Mouse (Mus musculus) heart, embryonic 10.5 days (tissue): Measurements from ENCODE around the gene Tmem161a. TPM values are rescaled to one million over a fixed set of nuclear protein-coding genes. Genes with fewer than 3 reads are reported as not detected.

Experiments
- DNase-seq: peaks from one replicate; pipeline ENCODE4 v3.0.0-alpha.2; 2017; ENCODE audit warnings: low spot score
- H3K27ac ChIP-seq: fragments of 300-500 bp; sonication (generic); 2 replicates; pipeline ENCODE4 v1.5.1; 2016; ENCODE audit warnings: mild to moderate bottlenecking
- H3K27me3 ChIP-seq: fragments of 300-500 bp; sonication (generic); 2 replicates; pipeline ENCODE4 v1.6.1; 2016; ENCODE audit warnings: mild to moderate bottlenecking; ENCODE audit not compliant: poor library complexity, insufficient read depth, severe bottlenecking
- H3K36me3 ChIP-seq: fragments of 300-500 bp; sonication (generic); 2 replicates; pipeline ENCODE4 v1.6.1; 2016; ENCODE audit warnings: mild to moderate bottlenecking, moderate library complexity
- H3K4me1 ChIP-seq: fragments of 300-500 bp; sonication (generic); 2 replicates; pipeline ENCODE4 v1.6.1; 2016; ENCODE audit warnings: mild to moderate bottlenecking
- H3K4me3 ChIP-seq: fragments of 300-500 bp; sonication (generic); 2 replicates; pipeline ENCODE4 v1.5.1; 2016; ENCODE audit warnings: mild to moderate bottlenecking, moderate library complexity
- H3K9me3 ChIP-seq: fragments of 300-500 bp; sonication (generic); 2 replicates; pipeline ENCODE4 v1.6.1; 2016; ENCODE audit warnings: mild to moderate bottlenecking, moderate library complexity
- WGBS: fragments of 180-500 bp; shearing (Covaris S2); methylation state at CpG from one replicate; pipeline ENCODE4 v1.1.7; 2016; 5-methylcytosine and 5-hydroxymethylcytosine counted together
- polyA plus RNA-seq: library from polyadenylated mRNA; unstranded; fragments of >200 nt; fragmentation: Nextera tagmentation; extraction: Ambion mirVana; gene quantifications from 2 replicates; pipeline ENCODE4 v1.2.1, GENCODE M21; 2016

Gene Tmem161a
- polyA plus RNA-seq, 1 experiment from 2014 or later = 93.9 TPM

DNA sequence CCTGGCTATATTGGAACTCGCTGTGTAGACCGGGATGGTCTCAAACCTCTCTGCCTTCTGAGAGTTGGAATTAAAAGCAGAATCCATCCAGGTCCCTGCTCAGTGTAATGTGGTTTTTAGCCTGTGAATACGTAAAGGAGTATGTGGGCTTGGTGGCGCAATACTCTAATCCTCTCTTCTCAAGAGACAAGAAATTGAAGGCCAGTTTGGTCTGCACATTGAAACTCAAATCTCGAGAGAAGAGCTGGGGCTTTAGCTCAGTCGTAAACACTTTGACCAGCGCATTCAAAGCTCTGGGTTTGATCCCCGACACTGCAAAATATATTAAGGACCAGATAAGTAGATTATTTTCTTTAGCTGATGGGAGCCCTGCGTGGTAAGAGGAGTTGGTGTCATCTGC lies 32.2 kb upstream of the Tmem161a start:
- no peaks in the 10 kb centered on the region for H3K27me3 ChIP-seq
- no peaks in the 10 kb centered on the region for H3K9me3 ChIP-seq
- WGBS = 12% methylated on average over 9 of the region's 9 CpGs
- peaks cover 50% of the 10 kb centered on the region for H3K36me3 ChIP-seq
- H3K4me1 ChIP-seq = peaks cover 23% of the 10 kb centered on the region
- DNase-seq = no peak
- peak overlapping the region; percentile 88 for H3K27ac ChIP-seq
- H3K4me3 ChIP-seq = peak overlapping the region; percentile 91

DNA sequence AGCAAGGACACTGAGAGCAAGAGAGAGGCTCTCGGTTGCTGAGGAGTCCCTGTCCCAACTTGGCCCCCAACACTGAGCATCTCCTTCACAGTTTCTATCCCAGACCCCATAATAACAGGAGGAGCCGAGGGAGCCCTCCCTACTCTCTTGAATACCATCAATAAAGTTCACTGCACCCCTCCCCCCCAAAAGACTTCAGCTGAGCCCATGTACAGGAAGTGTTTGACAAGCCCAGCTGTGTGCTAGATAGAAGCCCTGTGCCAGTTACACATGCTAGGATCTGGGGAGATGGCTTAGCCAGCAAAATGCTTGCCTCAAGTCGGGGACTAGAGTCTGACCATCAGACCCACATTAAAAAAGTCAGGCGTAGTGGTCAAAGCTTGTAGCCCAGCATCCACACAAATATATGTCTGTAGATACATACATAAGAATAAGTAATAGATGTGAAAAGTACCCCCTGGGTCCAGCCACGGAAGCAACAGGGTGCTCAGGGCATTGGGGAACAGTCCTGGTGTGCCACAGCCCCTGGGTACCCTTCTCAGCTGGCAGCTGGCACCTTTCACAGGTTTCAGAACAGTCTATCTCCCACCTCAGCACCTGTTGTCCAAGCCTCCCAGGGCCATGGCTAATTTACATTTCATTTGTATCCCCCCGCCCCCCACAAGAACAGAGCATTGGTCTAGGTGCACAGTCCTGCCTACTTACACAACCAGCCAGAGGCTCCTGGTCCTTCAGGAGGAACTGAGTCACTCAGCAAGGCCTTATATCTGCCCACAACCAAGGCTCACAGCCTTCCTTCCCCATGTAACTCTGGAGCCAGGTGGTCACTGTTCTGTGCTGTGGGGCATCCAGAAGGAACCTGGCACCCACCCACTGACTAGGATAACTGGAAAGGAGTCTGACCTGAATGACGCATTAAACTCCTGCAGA lies 24.2 kb upstream of the Tmem161a start:
- DNase-seq = no peak
- no peak overlapping the region for H3K27ac ChIP-seq
- 89% methylated on average over 7 of the region's 7 CpGs for WGBS
- H3K4me3 ChIP-seq = no peak overlapping the region
- peaks cover 17% of the 10 kb centered on the region for H3K4me1 ChIP-seq
- peaks cover 27% of the 10 kb centered on the region for H3K27me3 ChIP-seq
- H3K9me3 ChIP-seq = no peaks in the 10 kb centered on the region
- H3K36me3 ChIP-seq = peaks cover 42% of the 10 kb centered on the region

DNA sequence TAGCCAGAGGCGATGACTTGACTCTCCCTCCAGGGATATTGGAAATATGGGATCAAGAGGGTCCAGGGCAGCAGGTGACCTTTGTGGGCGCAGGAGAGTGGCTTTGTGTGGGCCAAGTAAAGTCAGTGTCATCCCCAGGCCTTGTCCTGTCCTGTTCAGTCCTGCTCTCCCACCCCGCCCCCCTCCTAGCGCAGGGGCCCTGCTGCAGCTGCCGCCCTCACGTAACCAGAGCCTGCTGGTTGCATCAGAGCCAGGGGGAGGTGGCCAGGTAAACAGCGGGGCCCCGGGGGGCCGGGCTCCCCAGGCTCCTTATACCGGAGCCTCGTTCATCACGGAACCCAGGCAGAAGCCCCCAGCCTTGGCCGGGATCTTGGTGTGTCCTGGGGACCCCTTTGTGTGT lies 22.0 kb upstream of the Tmem161a start:
- H3K27me3 ChIP-seq = peaks cover 40% of the 10 kb centered on the region

DNA sequence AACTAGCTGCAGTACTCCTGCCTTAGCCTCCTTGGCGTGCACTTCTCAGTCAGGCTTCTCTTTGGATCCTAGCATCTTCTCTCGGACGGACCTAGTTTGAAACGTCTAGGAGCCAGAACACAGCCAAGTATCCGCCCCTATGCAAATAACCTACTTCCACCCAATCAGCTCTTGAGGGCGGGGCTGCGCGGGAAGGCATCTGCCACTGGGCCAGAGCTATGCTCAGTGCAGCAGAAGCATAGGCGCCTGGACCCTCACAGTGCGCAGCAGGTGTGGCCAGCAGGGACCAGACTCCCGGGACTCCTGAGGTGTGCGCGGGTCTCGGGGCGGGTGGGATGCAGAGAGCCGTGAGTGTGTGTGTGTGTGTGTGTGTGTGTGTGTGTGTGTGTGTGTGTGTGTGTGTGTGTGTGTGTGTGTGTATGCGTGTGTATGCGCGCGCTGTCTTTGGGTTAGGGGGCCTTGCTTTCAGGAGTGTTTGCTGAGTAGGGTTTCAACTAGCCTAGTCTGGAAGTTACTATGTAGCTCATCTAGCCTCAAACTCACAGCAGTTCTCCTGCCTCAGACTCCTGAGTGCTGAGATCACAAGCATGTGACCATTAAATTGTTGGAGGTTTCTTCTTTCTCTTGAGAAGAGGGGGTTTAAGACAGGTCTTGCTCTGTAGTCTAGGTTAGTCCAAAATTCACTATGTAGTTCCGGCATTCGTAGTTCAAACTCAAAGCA lies 19.5 kb upstream of the Tmem161a start:
- DNase-seq = peak; percentile 96
- H3K4me3 ChIP-seq = peak overlapping the region; percentile 41
- H3K27ac ChIP-seq = 0 out of 2 replicates have a peak overlapping the region, but pooled peaks have one; percentile 6
- H3K36me3 ChIP-seq = no peaks in the 10 kb centered on the region
- peaks cover 21% of the 10 kb centered on the region for H3K4me1 ChIP-seq
- 18% methylated on average over 22 of the region's 22 CpGs for WGBS
- no peaks in the 10 kb centered on the region for H3K9me3 ChIP-seq
- peaks cover 66% of the 10 kb centered on the region for H3K27me3 ChIP-seq

More for the DNA sequence above, 22.0 kb upstream of the Tmem161a start:
- Histone ChIP-seq H3K4me1 (peaks cover 18% of the 10 kb centered on the region), H3K9me3 (no peaks in the 10 kb centered on the region), H3K36me3 (peaks cover 21% of the 10 kb centered on the region), H3K4me3 (peak overlapping the region; percentile 10; the same call in 1 of the 2 replicates), H3K27ac (peak overlapping the region; percentile 59; the same call in 1 of the 2 replicates)
- 19% methylated on average over 13 of the region's 13 CpGs for WGBS
- no peak for DNase-seq

DNA sequence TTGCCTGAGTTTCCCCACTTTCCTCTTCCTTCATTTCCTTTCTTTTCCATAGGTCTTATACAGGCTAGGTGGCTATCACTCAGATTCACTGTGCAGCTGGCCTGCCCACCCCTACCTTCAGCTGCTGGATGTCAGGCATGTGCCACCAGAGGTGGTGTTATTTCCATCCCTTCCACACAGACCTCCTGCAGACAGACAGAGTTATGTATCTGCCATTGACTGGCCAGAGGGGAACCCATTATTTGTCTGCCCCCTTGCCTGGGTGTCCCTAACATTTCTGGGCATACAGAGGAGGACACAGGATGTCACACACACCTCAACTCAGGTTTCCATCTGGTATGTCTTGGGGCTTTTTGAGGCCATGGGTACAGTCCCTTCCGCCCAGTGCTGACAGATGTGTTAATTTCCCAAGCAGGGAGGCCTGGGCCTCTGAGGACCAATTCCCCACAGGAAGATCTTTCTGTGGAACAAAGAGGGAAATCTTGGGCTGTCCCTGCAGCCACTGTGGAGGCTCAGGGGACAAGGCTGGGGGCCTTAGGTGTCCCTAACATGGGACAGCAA lies 14.8 kb upstream of the Tmem161a start:
- H3K27me3 ChIP-seq = peaks cover 60% of the 10 kb centered on the region
- no peaks in the 10 kb centered on the region for H3K9me3 ChIP-seq

DNA sequence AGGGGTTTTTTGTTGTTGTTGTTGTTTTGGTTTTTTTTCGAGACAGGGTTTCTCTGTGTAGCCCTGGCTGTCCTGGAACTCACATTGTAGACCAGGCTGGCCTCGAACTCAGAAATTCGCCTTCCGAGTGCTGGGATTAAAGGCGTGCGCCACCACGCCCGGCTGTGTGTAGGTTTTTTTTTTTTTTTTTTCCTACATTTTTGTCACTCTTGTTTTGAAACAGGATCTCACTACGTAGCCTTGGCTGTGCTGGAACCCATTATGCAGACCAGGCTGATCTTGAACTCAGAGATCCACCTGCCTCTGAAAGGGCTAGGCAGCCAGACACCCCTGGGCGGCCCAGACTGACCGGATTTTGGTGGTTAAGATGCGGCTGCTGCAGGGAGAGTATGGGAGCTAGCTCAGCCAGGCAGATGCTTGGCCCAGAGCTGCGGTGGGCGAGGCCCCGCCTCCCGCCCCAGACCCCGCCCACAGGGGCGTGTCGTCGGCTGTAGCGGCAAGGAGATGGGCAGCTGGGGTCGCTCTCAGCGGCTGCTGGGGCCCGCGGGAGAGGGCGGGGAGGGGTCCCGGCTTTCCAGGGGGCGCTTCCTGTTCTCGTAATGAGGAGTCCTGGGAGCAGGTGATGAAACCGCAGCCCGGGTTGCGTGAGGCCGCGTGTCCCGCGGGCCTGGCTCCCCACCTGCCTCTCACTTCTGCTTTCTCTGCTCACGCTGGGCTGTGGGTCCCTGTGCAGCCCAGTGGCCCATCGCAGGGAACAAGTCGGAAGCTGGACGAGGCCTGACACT lies 13.9 kb upstream of the Tmem161a start:
- WGBS = 10% methylated on average over 40 of the region's 40 CpGs
- no peaks in the 10 kb centered on the region for H3K36me3 ChIP-seq

More for the DNA sequence above, 14.8 kb upstream of the Tmem161a start:
- H3K4me3 ChIP-seq = no peak overlapping the region
- no peak for DNase-seq
- no peak overlapping the region; the same call in 1 of the 2 replicates for H3K27ac ChIP-seq
- H3K4me1 ChIP-seq = peaks cover 22% of the 10 kb centered on the region
- 89% methylated on average over 1 of the region's 1 CpGs for WGBS
- no peaks in the 10 kb centered on the region for H3K36me3 ChIP-seq

DNA sequence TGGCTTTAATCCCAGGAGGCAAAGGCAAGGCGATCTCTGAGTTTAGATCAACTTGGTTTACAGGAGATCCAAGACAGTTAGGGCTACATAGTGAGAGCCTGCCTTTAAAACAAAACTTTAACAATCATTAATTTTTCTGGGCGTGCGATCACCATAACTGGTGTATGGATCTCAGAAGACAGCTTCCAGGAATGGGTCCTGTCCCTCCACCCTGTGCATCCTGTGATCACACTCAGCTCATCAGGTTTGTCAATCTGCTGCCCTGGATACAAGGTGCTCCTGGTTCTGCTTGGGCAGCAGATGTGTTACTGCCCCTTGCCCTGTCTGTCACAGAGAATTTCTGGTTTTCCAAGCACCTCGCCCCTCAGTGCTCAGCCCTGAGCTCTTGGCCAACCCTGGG lies 12.9 kb upstream of the Tmem161a start:
- Histone ChIP-seq H3K4me3 (no peak overlapping the region), H3K9me3 (no peaks in the 10 kb centered on the region), H3K27ac (no peak overlapping the region), H3K27me3 (peaks cover 73% of the 10 kb centered on the region), H3K36me3 (no peaks in the 10 kb centered on the region), H3K4me1 (peaks cover 16% of the 10 kb centered on the region)
- DNase-seq = no peak
- WGBS = 81% methylated on average over 4 of the region's 4 CpGs

More for the DNA sequence above, 13.9 kb upstream of the Tmem161a start:
- Histone ChIP-seq H3K27ac (peak overlapping the region; percentile 53; the same call in 1 of the 2 replicates), H3K4me3 (peak overlapping the region; percentile 71), H3K9me3 (no peaks in the 10 kb centered on the region), H3K27me3 (peaks cover 66% of the 10 kb centered on the region), H3K4me1 (peaks cover 16% of the 10 kb centered on the region)
- peak; percentile 91 for DNase-seq

DNA sequence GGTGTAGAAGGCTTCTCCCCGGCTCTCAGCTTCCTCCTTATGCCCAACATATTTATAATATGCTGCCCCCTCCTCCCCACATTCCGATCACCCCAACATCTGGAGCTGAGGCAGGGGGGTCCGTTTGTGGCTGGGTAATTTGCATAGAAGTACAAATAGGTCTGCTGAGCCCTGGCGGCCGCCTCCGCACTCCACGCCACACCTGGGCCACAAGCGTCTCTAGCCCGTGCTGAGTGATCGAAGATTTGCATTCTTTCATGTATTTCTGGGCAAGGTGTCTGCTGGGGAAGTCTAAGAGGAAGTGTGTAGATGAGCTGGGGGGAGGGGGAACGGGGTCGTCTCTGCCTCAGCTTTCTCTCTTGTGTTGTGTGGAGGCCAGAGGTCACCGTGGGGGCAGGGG lies 12.1 kb upstream of the Tmem161a start:
- peaks cover 74% of the 10 kb centered on the region for H3K27me3 ChIP-seq
- no peak overlapping the region for H3K4me3 ChIP-seq
- 63% methylated on average over 13 of the region's 13 CpGs for WGBS

DNA sequence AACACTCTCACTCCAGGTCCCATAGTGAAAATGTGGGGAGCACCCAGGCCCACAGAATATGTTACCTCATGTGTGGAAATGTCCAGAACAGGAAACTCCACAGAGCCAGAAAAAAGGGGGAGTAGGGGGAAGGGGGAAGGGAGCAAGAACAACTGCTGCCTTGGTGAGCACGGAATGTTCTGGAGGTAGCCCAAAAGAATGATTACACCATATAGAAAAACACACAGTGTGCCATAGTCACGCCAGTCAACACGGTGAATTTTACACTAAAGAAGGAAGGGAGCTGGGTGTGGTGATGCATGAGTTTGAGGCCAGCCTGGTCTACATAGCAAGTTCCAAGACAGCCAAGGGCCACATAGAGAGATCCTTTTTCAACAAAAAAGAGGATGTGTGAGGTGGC lies 8.8 kb upstream of the Tmem161a start:
- H3K36me3 ChIP-seq = no peaks in the 10 kb centered on the region
- H3K27me3 ChIP-seq = peaks cover 79% of the 10 kb centered on the region
- peaks cover 33% of the 10 kb centered on the region for H3K4me1 ChIP-seq
- DNase-seq = no peak
- no peaks in the 10 kb centered on the region for H3K9me3 ChIP-seq
- H3K27ac ChIP-seq = no peak overlapping the region
- 87% methylated on average over 3 of the region's 3 CpGs for WGBS
- H3K4me3 ChIP-seq = no peak overlapping the region

More for the DNA sequence above, 12.1 kb upstream of the Tmem161a start:
- Histone ChIP-seq H3K9me3 (no peaks in the 10 kb centered on the region), H3K4me1 (peaks cover 17% of the 10 kb centered on the region), H3K36me3 (no peaks in the 10 kb centered on the region), H3K27ac (no peak overlapping the region)
- DNase-seq = no peak

DNA sequence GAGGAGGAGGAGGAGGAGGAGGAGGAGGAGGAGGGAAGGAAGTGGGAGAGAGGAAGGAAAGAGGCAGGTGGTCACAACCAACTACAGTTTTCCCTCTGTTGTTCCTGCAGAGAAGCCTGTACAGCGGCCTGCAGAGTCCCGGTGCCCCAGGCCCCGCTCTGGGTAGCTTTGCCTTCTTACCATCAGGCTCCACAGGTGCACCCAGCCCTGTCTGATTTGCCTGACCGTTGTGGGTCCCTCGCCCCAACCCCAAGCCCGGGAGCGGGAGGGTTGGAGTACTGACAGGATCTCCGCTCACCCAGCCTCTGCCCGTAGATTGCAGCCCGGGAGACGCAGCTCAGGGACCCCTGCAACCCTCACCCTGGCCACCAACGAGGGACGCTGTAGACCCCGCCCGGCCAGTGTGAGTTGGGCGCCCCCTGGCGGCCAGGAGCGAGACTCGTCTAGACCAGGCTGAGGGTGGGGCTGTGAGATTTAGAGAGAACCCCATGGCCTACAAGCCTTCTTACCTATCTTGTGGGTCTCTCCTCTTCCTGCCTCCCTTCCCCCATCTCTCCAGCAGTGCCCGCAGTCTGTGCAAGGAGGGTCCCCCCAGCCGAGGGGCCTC lies 5.5 kb upstream of the Tmem161a start:
- H3K27ac ChIP-seq = peak overlapping the region; percentile 60
- peak; percentile 89 for DNase-seq
- peak overlapping the region; percentile 42 for H3K4me3 ChIP-seq
- H3K36me3 ChIP-seq = no peaks in the 10 kb centered on the region
- 3% methylated on average over 21 of the region's 21 CpGs for WGBS
- H3K4me1 ChIP-seq = peaks cover 27% of the 10 kb centered on the region
- H3K27me3 ChIP-seq = peaks cover 67% of the 10 kb centered on the region
- H3K9me3 ChIP-seq = no peaks in the 10 kb centered on the region

DNA sequence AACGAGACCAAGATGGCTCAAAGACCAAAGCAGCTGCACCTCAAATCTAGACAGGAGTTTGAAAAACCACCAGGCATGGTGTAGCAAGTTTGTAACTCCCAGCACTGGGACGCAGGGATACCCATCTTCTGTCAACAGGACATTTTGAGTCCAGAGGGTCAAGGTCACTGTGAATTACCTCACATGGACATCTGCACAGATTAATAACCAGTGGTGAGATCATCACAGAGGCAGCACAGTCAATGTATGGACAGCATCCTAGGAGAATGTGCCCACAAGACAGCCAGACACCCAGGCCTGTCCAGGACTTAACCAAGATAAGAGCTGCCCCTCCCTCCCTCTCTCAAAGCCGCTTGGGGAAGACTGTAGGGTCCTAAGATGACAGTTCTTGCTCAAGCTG lies 2.0 kb upstream of the Tmem161a start:
- Histone ChIP-seq H3K36me3 (no peaks in the 10 kb centered on the region), H3K27me3 (peaks cover 36% of the 10 kb centered on the region), H3K4me1 (peaks cover 44% of the 10 kb centered on the region), H3K9me3 (no peaks in the 10 kb centered on the region), H3K4me3 (no peak overlapping the region), H3K27ac (no peak overlapping the region)
- DNase-seq = no peak
- 68% methylated on average over 3 of the region's 3 CpGs for WGBS

DNA sequence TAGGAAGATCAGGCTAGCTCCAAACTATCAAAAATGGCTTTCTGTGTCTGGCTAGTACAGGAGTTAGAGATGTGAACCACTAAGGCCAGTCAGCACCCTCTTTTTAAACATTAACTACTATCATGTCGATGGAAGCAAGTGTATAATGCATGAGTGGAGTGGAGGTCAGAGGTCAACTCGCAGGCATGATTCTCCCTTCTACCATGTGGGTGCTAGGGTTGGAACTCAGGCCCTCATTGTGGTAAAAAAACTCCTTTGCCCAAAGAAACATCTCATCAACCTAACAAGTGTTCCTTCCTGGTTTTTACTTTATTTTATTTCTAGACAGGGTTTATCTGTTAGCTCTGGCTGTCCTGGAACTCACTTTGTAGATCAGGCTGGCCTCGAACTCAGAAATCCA lies 1.4 kb upstream of the Tmem161a start:
- Histone ChIP-seq H3K9me3 (no peaks in the 10 kb centered on the region), H3K27ac (no peak overlapping the region), H3K36me3 (0 out of 2 replicates have a peak, but pooled peaks cover 2% of the 10 kb centered on the region), H3K4me3 (no peak overlapping the region), H3K27me3 (peaks cover 29% of the 10 kb centered on the region), H3K4me1 (peaks cover 39% of the 10 kb centered on the region)
- DNase-seq = no peak
- WGBS = 78% methylated on average over 3 of the region's 3 CpGs
